Comparison of ENCODE assay signal across 8 mouse cellular contexts in the genomic region with DNA sequence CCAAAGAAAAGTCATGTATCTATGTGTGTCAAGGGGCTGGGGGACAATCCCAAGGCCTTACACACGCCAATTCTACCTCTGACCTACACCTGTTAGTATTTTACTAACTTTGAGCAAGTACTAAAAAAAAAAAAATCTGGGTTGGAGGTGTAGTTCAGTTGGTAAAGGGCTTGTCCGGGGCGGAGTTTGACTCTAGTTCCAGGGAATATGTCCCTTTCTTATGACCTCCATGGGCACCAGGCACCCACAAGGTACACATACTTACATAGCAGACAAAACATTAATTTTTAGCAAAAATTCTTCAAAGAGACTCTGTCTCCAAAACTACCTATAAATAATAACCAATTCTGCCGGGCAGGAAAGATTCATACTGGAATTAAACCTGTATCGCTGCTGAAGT. TPM values are rescaled to one million over a fixed set of nuclear protein-coding genes. Genes with fewer than 3 reads are reported as not detected.
A peak's percentile ranks its signal among the peaks of the same experiment; 100 is the strongest.
DNase-seq lines count a peak whose midpoint lies in the region; ATAC-seq and TF ChIP-seq lines count a peak whose summit lies in the region.

No protein-coding gene starts in this region.

- peak overlapping the region; percentile 94 for H3K27ac ChIP-seq in heart, embryonic 16.5 days (ENCODE audit: low read length)
- no peak overlapping the region for H3K27ac ChIP-seq in bone marrow, adult 2 months (ENCODE audit: control insufficient read depth, insufficient read depth, low read depth, low read length, poor library complexity)
- H3K27ac ChIP-seq in hindbrain, embryonic 14.5 days = peak overlapping the region; percentile 83; the same call in 1 of the 2 replicates
- peak overlapping the region; percentile 96 for H3K27ac ChIP-seq in midbrain, embryonic 10.5 days (replicated peaks)

- H3K4me1 ChIP-seq in heart, embryonic 16.5 days (ENCODE audit: control insufficient read depth, insufficient read depth, low read length) = peaks cover 28% of the 10 kb centered on the region
- no peaks in the 10 kb centered on the region; the same call in 1 of the 2 replicates for H3K4me1 ChIP-seq in bone marrow, adult 2 months (ENCODE audit: control insufficient read depth, insufficient read depth, low read length)
- peaks cover 35% of the 10 kb centered on the region for H3K4me1 ChIP-seq in hindbrain, embryonic 14.5 days (replicated peaks; ENCODE audit: control insufficient read depth, insufficient read depth, low read length)
- peaks cover 44% of the 10 kb centered on the region for H3K4me1 ChIP-seq in midbrain, embryonic 10.5 days

- no peaks in the 10 kb centered on the region for H3K27me3 ChIP-seq in heart, embryonic 16.5 days (ENCODE audit: control insufficient read depth, insufficient read depth, low read length)
- no peaks in the 10 kb centered on the region for H3K27me3 ChIP-seq in hindbrain, embryonic 14.5 days (ENCODE audit: control insufficient read depth, insufficient read depth, low read length)
- no peaks in the 10 kb centered on the region for H3K27me3 ChIP-seq in midbrain, embryonic 10.5 days (ENCODE audit: low read depth, poor library complexity, severe bottlenecking)

- WGBS in heart, embryonic 16.5 days = 21% methylated on average over 5 of the region's 5 CpGs
- WGBS in bone marrow, adult 2 months = 38% methylated on average over 5 of the region's 5 CpGs
- WGBS in hindbrain, embryonic 14.5 days = 46% methylated on average over 5 of the region's 5 CpGs
- WGBS in midbrain, embryonic 10.5 days = 49% methylated on average over 5 of the region's 5 CpGs

- H3K4me3 ChIP-seq in heart, embryonic 16.5 days (ENCODE audit: low read length) = peak overlapping the region; percentile 92
- peak overlapping the region; percentile 85 for H3K4me3 ChIP-seq in bone marrow, adult 2 months (replicated peaks; ENCODE audit: control insufficient read depth, low read depth, low read length)
- H3K4me3 ChIP-seq in hindbrain, embryonic 14.5 days (replicated peaks; ENCODE audit: low read length) = peak overlapping the region; percentile 65
- peak overlapping the region; percentile 84 for H3K4me3 ChIP-seq in midbrain, embryonic 10.5 days

- intact Hi-C loops in heart, postnatal 36 days (cut with DNase I) = loop anchor here (2.0 kb wide), 1 partner anchor 34 kb away; a partner anchor contains a TSS

- H3K9me3 ChIP-seq in heart, embryonic 16.5 days (replicated peaks; ENCODE audit: control insufficient read depth, low read length) = no peaks in the 10 kb centered on the region
- no peaks in the 10 kb centered on the region for H3K9me3 ChIP-seq in hindbrain, embryonic 14.5 days (ENCODE audit: control insufficient read depth, low read length)
- no peaks in the 10 kb centered on the region for H3K9me3 ChIP-seq in midbrain, embryonic 10.5 days (replicated peaks)

- no peak for TF ChIP-seq CTCF in bone marrow, adult 2 months (IDR thresholded peaks at IDR 0.05; ENCODE audit: control insufficient read depth, insufficient read depth, low read length)

- H3K36me3 ChIP-seq in heart, embryonic 16.5 days (ENCODE audit: control insufficient read depth, insufficient read depth) = peaks cover 14% of the 10 kb centered on the region; the same call in 1 of the 2 replicates
- peaks cover 22% of the 10 kb centered on the region for H3K36me3 ChIP-seq in hindbrain, embryonic 14.5 days (replicated peaks; ENCODE audit: control insufficient read depth, insufficient read depth)
- peaks cover 48% of the 10 kb centered on the region for H3K36me3 ChIP-seq in midbrain, embryonic 10.5 days

- no peak for DNase-seq in heart, postnatal 36 days
- no peak for DNase-seq in hindbrain, embryonic 14.5 days (ENCODE audit: low spot score)
- DNase-seq in midbrain, embryonic 10.5 days (ENCODE audit: low spot score) = no peak
- no peak for DNase-seq in frontal cortex, postnatal 36 days (ENCODE audit: low spot score in 2 of 2)
- DNase-seq in gastrocnemius, adult 8-10 months (ENCODE audit: low spot score in 2 of 2) = no peak
- no peak for DNase-seq in adrenal gland, adult (ENCODE audit: inconsistent age in 2 of 2, low spot score in 1 of 2)

- TF ChIP-seq POLR2A in bone marrow, adult 2 months (IDR thresholded peaks at IDR 0.05; ENCODE audit: borderline replicate concordance, control insufficient read depth, low read depth, low read length) = no peak

- H3K4me2 ChIP-seq in heart, embryonic 16.5 days (ENCODE audit: low read depth, low read length) = peak overlapping the region; percentile 83
- H3K4me2 ChIP-seq in hindbrain, embryonic 14.5 days (replicated peaks) = peak overlapping the region; percentile 91

- H3K9ac ChIP-seq in heart, embryonic 16.5 days (ENCODE audit: low read length) = peak overlapping the region; percentile 95
- peak overlapping the region; percentile 80 for H3K9ac ChIP-seq in hindbrain, embryonic 14.5 days

- no peak for ATAC-seq in heart, embryonic 16.5 days (replicated peaks; ENCODE audit: extremely low read depth, insufficient read depth, low FRiP score)
- ATAC-seq in hindbrain, embryonic 14.5 days (ENCODE audit: low FRiP score) = no peak

RNA-seq across cellular contexts. Expression of a gene that starts 1.1 kb away (rescaled TPM):
- 580 and 585 TPM in 2 replicates for polyA plus RNA-seq in heart, embryonic 16.5 days (2015; fragmentation: Nextera tagmentation; extraction: Ambion mirVana)
- 100 to 1,000 TPM; 272 to 290 TPM for total RNA-seq in heart, postnatal 36 days (2021)
- polyA plus RNA-seq in bone marrow, adult 2 months (2011; ENCODE audit: insufficient read depth, insufficient read length, low replicate concordance, missing spikeins) = 239 and 421 TPM in 2 replicates
- 712 and 742 TPM in 2 replicates for polyA plus RNA-seq in hindbrain, embryonic 14.5 days (2014; fragmentation: Nextera tagmentation; extraction: Ambion mirVana)
- 529 and 547 TPM in 2 replicates for polyA plus RNA-seq in midbrain, embryonic 10.5 days (2016; fragmentation: Nextera tagmentation; extraction: Ambion mirVana)
- total RNA-seq in gastrocnemius, adult 8-10 months (2022) = 100 to 1,000 TPM; 187 to 206 (median 199) TPM

RNA-seq across cellular contexts. Expression of a gene that starts 22.6 kb away (rescaled TPM):
- 73.8 and 77.5 TPM in 2 replicates for polyA plus RNA-seq in heart, embryonic 16.5 days (2015; fragmentation: Nextera tagmentation; extraction: Ambion mirVana)
- 10 to 100 TPM; 18.6 to 25.5 TPM for total RNA-seq in heart, postnatal 36 days (2021)
- 112 and 154 TPM in 2 replicates for polyA plus RNA-seq in bone marrow, adult 2 months (2011; ENCODE audit: insufficient read depth, insufficient read length, low replicate concordance, missing spikeins)
- polyA plus RNA-seq in hindbrain, embryonic 14.5 days (2014; fragmentation: Nextera tagmentation; extraction: Ambion mirVana) = 86.3 and 88.9 TPM in 2 replicates
- polyA plus RNA-seq in midbrain, embryonic 10.5 days (2016; fragmentation: Nextera tagmentation; extraction: Ambion mirVana) = 294 and 306 TPM in 2 replicates
- 10 to 100 TPM in 2 of 4 experiments, 1 to 10 TPM in 2; 7.8 to 13.0 (median 9.5) TPM for total RNA-seq in gastrocnemius, adult 8-10 months (2022)

RNA-seq across cellular contexts. Expression of a gene that starts 35.0 kb away (rescaled TPM):
- 934 and 942 TPM in 2 replicates for polyA plus RNA-seq in heart, embryonic 16.5 days (2015; fragmentation: Nextera tagmentation; extraction: Ambion mirVana)
- 100 to 1,000 TPM; 476 to 489 TPM for total RNA-seq in heart, postnatal 36 days (2021)
- 134 and 410 TPM in 2 replicates for polyA plus RNA-seq in bone marrow, adult 2 months (2011; ENCODE audit: insufficient read depth, insufficient read length, low replicate concordance, missing spikeins)
- polyA plus RNA-seq in hindbrain, embryonic 14.5 days (2014; fragmentation: Nextera tagmentation; extraction: Ambion mirVana) = 432 and 436 TPM in 2 replicates
- 1,189 and 1,392 TPM in 2 replicates for polyA plus RNA-seq in midbrain, embryonic 10.5 days (2016; fragmentation: Nextera tagmentation; extraction: Ambion mirVana)
- total RNA-seq in gastrocnemius, adult 8-10 months (2022) = 100 to 1,000 TPM; 247 to 330 (median 264) TPM

RNA-seq across cellular contexts. Expression of a gene that starts 53.9 kb away (rescaled TPM):
- polyA plus RNA-seq in heart, embryonic 16.5 days (2015; fragmentation: Nextera tagmentation; extraction: Ambion mirVana) = 5.2 and 6.1 TPM in 2 replicates
- total RNA-seq in heart, postnatal 36 days (2021) = 1 to 10 TPM; 2.6 to 3.5 TPM
- polyA plus RNA-seq in bone marrow, adult 2 months (2011; ENCODE audit: insufficient read depth, insufficient read length, low replicate concordance, missing spikeins) = 4.8 and 6.4 TPM in 2 replicates
- polyA plus RNA-seq in hindbrain, embryonic 14.5 days (2014; fragmentation: Nextera tagmentation; extraction: Ambion mirVana) = 3.8 and 5.3 TPM in 2 replicates
- polyA plus RNA-seq in midbrain, embryonic 10.5 days (2016; fragmentation: Nextera tagmentation; extraction: Ambion mirVana) = 1.9 and 3.5 TPM in 2 replicates
- 1 to 10 TPM; 1.1 to 2.4 (median 1.3) TPM for total RNA-seq in gastrocnemius, adult 8-10 months (2022)

RNA-seq across cellular contexts. Expression of a gene that starts 57.8 kb away (rescaled TPM):
- polyA plus RNA-seq in heart, embryonic 16.5 days (2015; fragmentation: Nextera tagmentation; extraction: Ambion mirVana) = 39.8 and 45.0 TPM in 2 replicates
- 10 to 100 TPM; 46.8 to 56.1 TPM for total RNA-seq in heart, postnatal 36 days (2021)
- polyA plus RNA-seq in bone marrow, adult 2 months (2011; ENCODE audit: insufficient read depth, insufficient read length, low replicate concordance, missing spikeins) = 3.4 and 8.6 TPM in 2 replicates
- 11.0 and 14.8 TPM in 2 replicates for polyA plus RNA-seq in hindbrain, embryonic 14.5 days (2014; fragmentation: Nextera tagmentation; extraction: Ambion mirVana)
- 42.0 and 47.1 TPM in 2 replicates for polyA plus RNA-seq in midbrain, embryonic 10.5 days (2016; fragmentation: Nextera tagmentation; extraction: Ambion mirVana)
- total RNA-seq in gastrocnemius, adult 8-10 months (2022) = 10 to 100 TPM; 30.4 to 34.6 (median 33.3) TPM
